Mouse (Mus musculus): Measurements from ENCODE around the gene Anxa11.
A peak's percentile ranks its signal among the peaks of the same experiment; 100 is the strongest.
"Not testable (repeated sequence)": the region's sequence is repeated elsewhere in the genome, so short reads cannot be mapped to it uniquely, and the experiment has no call there.

Anxa11 gene

GRCm38 (mm10) chr14:25841991-25842687, at the start of gene Anxa11:
Gene Anxa11, plus strand, starts transcription at chr14:25842156.
- DNase-seq (ENCODE audit: low spot score), result peak; percentile 62

GRCm38 (mm10) chr14:25794331-25794730, 47.6 kb upstream of the Anxa11 start:
- no peak for DNase-seq (ENCODE audit: low spot score)

DNA sequence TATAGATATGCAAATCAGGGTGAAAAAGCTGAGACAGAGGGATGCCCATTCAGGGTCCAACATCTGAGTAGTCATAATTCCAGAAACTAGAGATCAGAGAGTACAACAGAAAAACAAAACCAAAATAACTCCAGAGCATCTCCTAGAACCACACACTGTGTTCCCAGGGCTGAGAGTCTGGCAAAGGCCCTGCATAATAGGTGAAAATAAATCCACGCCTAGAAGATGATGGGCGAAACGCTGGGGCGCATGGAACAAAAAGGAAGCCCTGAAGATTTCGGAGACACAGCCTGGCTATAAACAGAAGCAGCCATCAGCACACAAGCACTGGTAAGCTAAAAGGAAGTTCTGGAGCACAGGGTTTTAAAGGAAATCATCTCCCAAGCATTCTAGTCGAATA, 46.9 kb upstream of the Anxa11 start:
- DNase-seq (ENCODE audit: low spot score), result no peak

GRCm38 (mm10) chr14:25795561-25796174, 46.3 kb upstream of the Anxa11 start:
- peak; percentile 54 for DNase-seq (ENCODE audit: low spot score)

DNA sequence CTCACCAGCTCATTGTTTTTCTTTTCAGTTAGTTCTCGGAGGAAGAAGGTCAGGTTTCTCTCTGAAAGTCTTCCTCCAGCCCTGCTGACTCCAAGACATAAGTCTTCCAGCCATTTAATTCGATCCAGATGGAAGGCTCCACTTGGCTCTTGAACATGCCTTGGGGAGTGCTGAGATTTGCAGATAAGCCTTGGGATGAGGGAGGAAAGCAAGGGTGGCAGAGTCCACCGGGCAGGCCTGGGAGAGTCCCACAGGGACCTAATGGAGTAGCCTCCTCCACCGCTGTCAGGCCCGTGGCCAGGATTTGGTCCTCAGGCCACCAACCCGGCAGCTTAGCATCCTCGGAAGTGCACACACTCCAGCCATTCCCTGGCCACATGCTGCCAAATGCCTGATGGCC, 45.3 kb upstream of the Anxa11 start:
- no peak for DNase-seq (ENCODE audit: low spot score)

GRCm38 (mm10) chr14:25800166-25800960, 41.6 kb upstream of the Anxa11 start:
- DNase-seq (ENCODE audit: low spot score), result peak; percentile 91

- no peak for DNase-seq (ENCODE audit: low spot score)
Measured at GRCm38 (mm10) chr14:25802511-25802910, 39.4 kb upstream of the Anxa11 start.

- DNase-seq (ENCODE audit: low spot score), result no peak
Measured at GRCm38 (mm10) chr14:25803246-25803809, 38.6 kb upstream of the Anxa11 start.

GRCm38 (mm10) chr14:25805871-25806270, 36.1 kb upstream of the Anxa11 start:
- no peak for DNase-seq (ENCODE audit: low spot score)

DNA sequence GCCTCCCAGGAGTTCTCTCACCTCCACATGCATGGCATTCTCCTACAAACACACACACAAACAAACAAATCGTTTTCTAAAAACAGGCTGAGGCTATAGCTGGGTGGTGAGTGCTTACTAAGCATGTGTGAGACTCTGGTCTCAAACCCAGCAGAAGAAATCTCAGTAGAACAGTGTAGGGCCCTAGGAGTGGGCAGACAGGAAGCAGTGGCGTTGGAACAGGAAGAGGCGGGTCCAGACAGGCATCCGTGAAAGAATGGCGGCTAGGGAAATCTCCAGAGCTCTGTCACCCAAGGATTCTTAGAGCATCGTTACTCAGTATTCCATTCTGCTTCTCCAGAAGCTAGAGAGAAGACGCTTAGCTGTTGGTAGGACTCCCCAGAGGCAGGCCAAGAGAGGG, 35.4 kb upstream of the Anxa11 start:
- DNase-seq (ENCODE audit: low spot score), result no peak

- DNase-seq (ENCODE audit: low spot score), result not testable (repeated sequence)
Measured at GRCm38 (mm10) chr14:25811026-25811425, 30.9 kb upstream of the Anxa11 start.

DNA sequence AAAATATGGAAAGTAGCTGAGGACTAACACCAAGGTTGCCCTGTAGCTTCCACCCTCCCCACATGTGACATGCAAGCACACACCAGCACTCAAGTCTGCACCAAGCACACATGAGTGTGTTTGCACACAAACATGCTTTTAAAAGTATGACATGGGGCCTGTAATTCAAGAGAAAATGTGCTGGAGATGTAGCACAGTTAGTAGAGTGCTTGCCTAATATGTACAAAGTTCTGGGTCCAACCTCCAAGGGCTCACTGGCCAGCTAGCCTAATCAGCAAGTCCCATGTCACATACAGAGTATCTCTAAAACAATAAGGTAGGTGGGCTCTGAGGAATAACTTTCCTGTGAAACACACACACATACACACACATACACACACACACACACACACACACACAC, 27.8 kb upstream of the Anxa11 start:
- no peak for DNase-seq (ENCODE audit: low spot score)

DNA sequence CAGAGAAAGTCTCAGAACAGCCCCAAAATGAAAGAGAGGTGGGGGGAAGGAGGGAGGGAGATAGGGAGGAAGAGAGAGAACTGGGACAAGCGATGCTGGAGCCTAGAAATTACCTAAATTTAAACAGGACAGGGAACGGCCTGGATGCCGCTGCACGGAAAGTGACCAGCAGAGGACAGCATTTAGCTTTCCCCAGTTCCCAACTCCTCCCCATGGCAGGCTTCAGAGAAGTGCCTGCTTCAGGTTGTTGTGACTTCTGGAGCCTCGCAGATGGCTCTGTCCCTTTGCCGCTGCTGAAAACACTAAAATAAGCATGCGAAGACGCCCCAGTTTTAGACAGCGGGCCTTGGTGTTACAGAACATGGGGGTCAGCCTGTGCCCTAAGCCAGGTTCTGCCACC, 25.5 kb upstream of the Anxa11 start:
- no peak for DNase-seq (ENCODE audit: low spot score)

DNA sequence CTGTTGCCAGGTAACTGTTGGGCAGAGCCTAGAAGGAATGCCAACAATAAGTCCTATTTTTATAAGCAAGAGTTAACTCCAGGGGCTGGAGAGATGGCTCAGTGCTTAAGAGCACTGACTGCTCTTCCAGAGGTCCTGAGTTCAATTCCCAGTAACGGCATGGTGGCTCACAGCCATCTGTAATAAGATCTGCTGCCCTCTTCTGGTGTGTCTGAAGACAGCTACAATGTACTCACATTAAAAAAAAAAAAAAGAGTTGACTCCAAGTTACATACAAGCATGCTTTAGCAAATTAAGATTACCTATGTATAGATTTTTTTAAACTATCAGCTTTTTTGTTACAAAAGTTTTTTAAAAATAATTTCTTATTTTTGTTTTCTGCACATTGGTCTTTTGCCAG, 19.4 kb upstream of the Anxa11 start:
- DNase-seq (ENCODE audit: low spot score), result no peak

DNA sequence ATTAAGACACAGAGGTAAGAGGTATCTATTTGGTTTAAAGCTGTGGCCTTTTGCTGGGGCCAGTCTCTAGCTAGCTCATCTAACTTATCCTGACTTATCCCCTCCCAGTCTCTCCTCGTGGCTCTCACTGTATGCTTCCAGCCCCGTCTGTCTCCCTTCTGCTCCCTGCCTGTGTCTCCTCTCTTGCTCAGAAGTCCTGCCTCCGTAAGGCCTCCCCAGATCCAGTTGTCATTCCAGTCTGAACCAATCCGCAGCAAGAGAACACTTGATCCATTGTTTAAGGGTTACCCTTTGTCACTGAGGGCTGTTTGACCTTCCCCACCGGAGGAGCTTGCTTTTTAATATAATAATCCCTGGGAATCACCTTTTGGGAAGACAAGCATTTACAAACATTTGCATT, 17.0 kb upstream of the Anxa11 start:
- no peak for DNase-seq (ENCODE audit: low spot score)

GRCm38 (mm10) chr14:25825880-25826626, 15.9 kb upstream of the Anxa11 start:
- no peak for DNase-seq (ENCODE audit: low spot score)

- no peak for DNase-seq (ENCODE audit: low spot score)
Measured at GRCm38 (mm10) chr14:25826866-25827265, 15.1 kb upstream of the Anxa11 start.

DNA sequence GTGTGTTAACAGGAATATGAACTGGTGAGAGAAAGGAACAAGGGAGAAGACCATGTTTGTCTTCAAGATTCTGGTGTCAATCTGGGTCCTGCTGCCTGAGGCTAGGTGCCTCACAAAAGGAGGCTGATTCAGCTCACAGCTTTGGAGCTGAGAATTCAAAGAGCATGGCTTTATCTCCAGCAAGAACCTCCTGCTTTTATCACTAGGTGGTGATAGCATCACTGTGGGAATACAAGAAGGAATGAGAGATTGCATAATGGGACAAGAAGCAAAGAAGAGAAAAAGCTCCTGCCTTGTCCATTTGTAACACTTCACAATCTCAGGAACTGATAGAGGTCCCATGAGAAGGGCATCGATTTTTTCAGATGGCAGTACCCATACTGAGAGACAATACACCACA, 10.6 kb upstream of the Anxa11 start:
- DNase-seq (ENCODE audit: low spot score), result no peak

- no peak for DNase-seq (ENCODE audit: low spot score)
Measured at GRCm38 (mm10) chr14:25832301-25832700, 9.7 kb upstream of the Anxa11 start.

- no peak for DNase-seq (ENCODE audit: low spot score)
Measured at GRCm38 (mm10) chr14:25838411-25838810, 3.5 kb upstream of the Anxa11 start.

GRCm38 (mm10) chr14:25839791-25840190, 2.2 kb upstream of the Anxa11 start:
- DNase-seq (ENCODE audit: low spot score), result no peak

DNA sequence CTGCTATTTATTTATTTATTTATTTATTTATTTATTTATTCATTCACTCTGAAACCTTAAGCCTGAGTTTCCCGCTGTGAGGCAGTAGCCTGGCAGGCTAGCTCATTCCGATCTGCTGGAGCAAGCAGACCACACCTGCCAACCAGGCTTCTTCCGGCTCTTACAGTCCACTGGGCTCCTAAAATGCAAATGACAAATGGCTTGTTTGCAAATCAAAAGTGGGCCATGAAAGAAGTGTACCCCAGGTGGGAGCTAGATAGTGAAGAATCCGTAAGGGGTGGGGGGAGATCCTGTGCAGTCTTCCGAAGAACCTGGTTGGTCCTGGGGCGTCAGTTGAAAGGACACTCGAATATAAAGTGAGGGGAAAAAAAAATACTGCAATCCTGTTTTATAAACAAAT, 995 bp upstream of the Anxa11 start:
- DNase-seq (ENCODE audit: low spot score), result no peak

Measured in ovary, postnatal 10 days (tissue).